Mouse (Mus musculus) G1E (cell line): ENCODE data around the gene Rpusd2. TPM values are rescaled to one million over a fixed set of nuclear protein-coding genes. Genes with fewer than 3 reads are reported as not detected.
A peak's percentile ranks its signal among the peaks of the same experiment; 100 is the strongest.

Experiments
- ATAC-seq: 2 replicates; pipeline ENCODE4 v1.8.0; 2016; ENCODE audit warnings: mild to moderate bottlenecking; ENCODE audit not compliant: insufficient number of reproducible peaks, poor library complexity, low FRiP score, severe bottlenecking; ENCODE audit errors: extremely low read depth
- DNase-seq: peaks from one replicate; pipeline ENCODE4 v3.0.0; 2012; ENCODE audit warnings: low spot score
- H3K27me3 ChIP-seq: 2 replicates; pipeline ENCODE4 v1.6.1; 2012; ENCODE audit warnings: mild to moderate bottlenecking, low read length, inconsistent platforms; ENCODE audit not compliant: insufficient read depth
- H3K36me3 ChIP-seq: replicated peaks from 2 replicates; pipeline ENCODE3; 2012; ENCODE audit warnings: mild to moderate bottlenecking, inconsistent platforms
- H3K4me1 ChIP-seq: 2 replicates; pipeline ENCODE4 v1.6.1; 2012; ENCODE audit warnings: low read depth, low read length, inconsistent platforms, mixed read lengths; ENCODE audit not compliant: insufficient read depth
- H3K4me3 ChIP-seq: 2 replicates; pipeline ENCODE4 v1.5.1; 2012; ENCODE audit warnings: low read depth, mild to moderate bottlenecking, inconsistent platforms, low read length, moderate library complexity, mixed read lengths
- H3K9me3 ChIP-seq: replicated peaks from 2 replicates; pipeline ENCODE4 v1.6.1; 2012; ENCODE audit warnings: inconsistent platforms
- CTCF ChIP-seq: IDR thresholded peaks from 2 replicates; pipeline ENCODE4 v1.5.1; 2012; ENCODE audit warnings: low read depth, low read length, inconsistent platforms, mixed read lengths
- GATA1 ChIP-seq: IDR thresholded peaks from 2 replicates; pipeline ENCODE4 v1.6.1; 2012; ENCODE audit warnings: borderline replicate concordance, low read length, inconsistent platforms, mixed read lengths
- GATA2 ChIP-seq: IDR thresholded peaks from 2 replicates; pipeline ENCODE4 v1.6.1; 2012; ENCODE audit warnings: low read depth, low read length, inconsistent platforms, borderline replicate concordance
- POLR2AphosphoS5 ChIP-seq: IDR thresholded peaks from 2 replicates; pipeline ENCODE4 v1.6.1; 2012; ENCODE audit warnings: low read depth, low read length, inconsistent platforms; ENCODE audit not compliant: insufficient replicate concordance
- TAL1 ChIP-seq: conservative IDR thresholded peaks from 2 replicates; pipeline ENCODE4 v1.6.1; 2012; ENCODE audit warnings: low read depth, low read length, inconsistent platforms, mixed read lengths
- polyA plus RNA-seq: library from polyadenylated mRNA; stranded (reverse); fragments of >175 nt; gene quantifications from 2 replicates; pipeline ENCODE4 v1.2.3, GENCODE M21; 2012
- total RNA-seq, 2 experiments: library from RNA; stranded (forward) in 1 of 2; stranded (reverse) in 1 of 2; fragments of 200-1000 nt in 1 of 2; fragments of >200 nt in 1 of 2; fragmentation: Nextera tagmentation in 1 of 2; gene quantifications; 2 replicates each; pipeline ENCODE4 v1.2.3; 2014 to 2017

Gene Rpusd2
- total and polyA plus RNA-seq, 3 experiments = 7.6 to 24.8 (median 18.5) TPM

GRCm38 (mm10) chr2:119047849-119048248 lies 13.3 kb downstream of the Rpusd2 start:
- no peak for DNase-seq
- peaks cover 31% of the 10 kb centered on the region for H3K36me3 ChIP-seq
- H3K9me3 ChIP-seq = no peaks in the 10 kb centered on the region
- peak; percentile 43; the same call in 1 of the 2 replicates for ATAC-seq
- no peaks in the 10 kb centered on the region for H3K27me3 ChIP-seq
- H3K4me3 ChIP-seq = peak overlapping the region; percentile 93
- peak; percentile 47; the same call in 1 of the 2 replicates for TF ChIP-seq TAL1
- no peak for TF ChIP-seq GATA1
- no peak for TF ChIP-seq GATA2
- peaks cover 35% of the 10 kb centered on the region for H3K4me1 ChIP-seq

- no peak overlapping the region for H3K4me3 ChIP-seq
- H3K4me1 ChIP-seq = peaks cover 33% of the 10 kb centered on the region
- H3K9me3 ChIP-seq = no peaks in the 10 kb centered on the region
- ATAC-seq = no peak
- DNase-seq = no peak
- no peak for TF ChIP-seq POLR2AphosphoS5
- no peak for TF ChIP-seq GATA1
- no peak for TF ChIP-seq TAL1
- TF ChIP-seq CTCF = no peak
- no peak for TF ChIP-seq GATA2
- H3K27me3 ChIP-seq = no peaks in the 10 kb centered on the region
- H3K36me3 ChIP-seq = peaks cover 29% of the 10 kb centered on the region
Observed at GRCm38 (mm10) chr2:119050132-119050650, 15.6 kb downstream of the Rpusd2 start.

GRCm38 (mm10) chr2:119060139-119060538 lies 25.5 kb downstream of the Rpusd2 start:
- Histone ChIP-seq H3K36me3 (peaks cover 69% of the 10 kb centered on the region), H3K27me3 (no peaks in the 10 kb centered on the region), H3K4me1 (peaks cover 2% of the 10 kb centered on the region; the same call in 1 of the 2 replicates), H3K9me3 (no peaks in the 10 kb centered on the region), H3K4me3 (no peak overlapping the region)
- ATAC-seq (no peak), DNase-seq (no peak)
- TF ChIP-seq GATA2 = no peak
- TF ChIP-seq POLR2AphosphoS5 = no peak
- no peak for TF ChIP-seq GATA1
- TF ChIP-seq TAL1 = no peak
- TF ChIP-seq CTCF = no peak

GRCm38 (mm10) chr2:119072397-119072796 lies 37.8 kb downstream of the Rpusd2 start:
- TF ChIP-seq CTCF = no peak
- no peak for TF ChIP-seq TAL1
- no peak for TF ChIP-seq GATA2
- TF ChIP-seq POLR2AphosphoS5 = no peak
- no peak for TF ChIP-seq GATA1
- DNase-seq = no peak
- no peaks in the 10 kb centered on the region for H3K27me3 ChIP-seq

GRCm38 (mm10) chr2:119086156-119086555 lies 51.6 kb downstream of the Rpusd2 start:
- no peaks in the 10 kb centered on the region for H3K9me3 ChIP-seq
- ATAC-seq (no peak), DNase-seq (no peak)
- H3K36me3 ChIP-seq = peaks cover 81% of the 10 kb centered on the region
- no peak overlapping the region for H3K4me3 ChIP-seq
- no peaks in the 10 kb centered on the region for H3K27me3 ChIP-seq
- TF ChIP-seq GATA1 (no peak), CTCF (no peak), GATA2 (no peak)
- H3K4me1 ChIP-seq = no peaks in the 10 kb centered on the region

More at GRCm38 (mm10) chr2:119072397-119072796, 37.8 kb downstream of the Rpusd2 start:
- H3K36me3 ChIP-seq = peaks cover 89% of the 10 kb centered on the region
- no peaks in the 10 kb centered on the region for H3K9me3 ChIP-seq
- no peak for ATAC-seq
- H3K4me1 ChIP-seq = no peaks in the 10 kb centered on the region
- H3K4me3 ChIP-seq = no peak overlapping the region

Other genes with a start within 250 kb of the Rpusd2 start
- gene Knstrn, start 220.8 kb upstream of the Rpusd2 start, total RNA-seq (2014; fragmentation: Nextera tagmentation) = 40.6 and 65.7 TPM in 2 replicates
- 78.0 and 98.1 TPM in 2 replicates for gene Knstrn, start 220.8 kb upstream of the Rpusd2 start, total RNA-seq (2017)
- gene Knstrn, start 220.8 kb upstream of the Rpusd2 start, polyA plus RNA-seq = 86.4 and 137 TPM in 2 replicates
- 13.4 and 18.5 TPM in 2 replicates for gene Ivd, start 172.8 kb upstream of the Rpusd2 start, total RNA-seq (2014; fragmentation: Nextera tagmentation)
- 22.2 and 25.4 TPM in 2 replicates for gene Ivd, start 172.8 kb upstream of the Rpusd2 start, total RNA-seq (2017)
- 11.4 and 11.5 TPM in 2 replicates for gene Ivd, start 172.8 kb upstream of the Rpusd2 start, polyA plus RNA-seq
- 38.2 and 53.9 TPM in 2 replicates for gene Bahd1, start 134.4 kb upstream of the Rpusd2 start, total RNA-seq (2014; fragmentation: Nextera tagmentation)
- 11.0 and 12.5 TPM in 2 replicates for gene Bahd1, start 134.4 kb upstream of the Rpusd2 start, total RNA-seq (2017)
- gene Bahd1, start 134.4 kb upstream of the Rpusd2 start, polyA plus RNA-seq = 135 and 153 TPM in 2 replicates
- 2.5 and 4.3 TPM in 2 replicates for gene Chst14, start 108.3 kb upstream of the Rpusd2 start, total RNA-seq (2014; fragmentation: Nextera tagmentation)
- gene Chst14, start 108.3 kb upstream of the Rpusd2 start, total RNA-seq (2017) = 1.2 and 1.3 TPM in 2 replicates
- gene Chst14, start 108.3 kb upstream of the Rpusd2 start, polyA plus RNA-seq = 4.9 and 7.0 TPM in 2 replicates
- 18.5 and 27.3 TPM in 2 replicates for gene Ccdc32, start 5.4 kb upstream of the Rpusd2 start, total RNA-seq (2014; fragmentation: Nextera tagmentation)
- gene Ccdc32, start 5.4 kb upstream of the Rpusd2 start, total RNA-seq (2017) = 28.1 and 33.0 TPM in 2 replicates
- gene Ccdc32, start 5.4 kb upstream of the Rpusd2 start, polyA plus RNA-seq = 13.7 and 20.1 TPM in 2 replicates
- 174 and 183 TPM in 2 replicates for gene Knl1, start 12.3 kb downstream of the Rpusd2 start, total RNA-seq (2014; fragmentation: Nextera tagmentation)
- 75.2 and 85.0 TPM in 2 replicates for gene Knl1, start 12.3 kb downstream of the Rpusd2 start, total RNA-seq (2017)
- gene Knl1, start 12.3 kb downstream of the Rpusd2 start, polyA plus RNA-seq = 13.6 and 14.1 TPM in 2 replicates
- 37.2 and 55.1 TPM in 2 replicates for gene Rad51, start 78.0 kb downstream of the Rpusd2 start, total RNA-seq (2014; fragmentation: Nextera tagmentation)
- gene Rad51, start 78.0 kb downstream of the Rpusd2 start, total RNA-seq (2017) = 27.9 and 40.0 TPM in 2 replicates
- gene Rad51, start 78.0 kb downstream of the Rpusd2 start, polyA plus RNA-seq = 28.8 and 40.3 TPM in 2 replicates
- 69.1 and 77.4 TPM in 2 replicates for gene Rmdn3, start 122.2 kb downstream of the Rpusd2 start, total RNA-seq (2014; fragmentation: Nextera tagmentation)
- gene Rmdn3, start 122.2 kb downstream of the Rpusd2 start, total RNA-seq (2017) = 95.9 and 104 TPM in 2 replicates
- 53.7 and 54.9 TPM in 2 replicates for gene Rmdn3, start 122.2 kb downstream of the Rpusd2 start, polyA plus RNA-seq
- gene Gchfr, start 133.0 kb downstream of the Rpusd2 start, total RNA-seq (2014; fragmentation: Nextera tagmentation) = 1.3 TPM in 1 of 2 replicates, not detected in the other
- 6.7 and 9.8 TPM in 2 replicates for gene Gchfr, start 133.0 kb downstream of the Rpusd2 start, total RNA-seq (2017)
- gene Gchfr, start 133.0 kb downstream of the Rpusd2 start, polyA plus RNA-seq = 40.2 and 43.5 TPM in 2 replicates
- not detected in 2 replicates for gene Gm14137, start 139.7 kb downstream of the Rpusd2 start, total RNA-seq (2014; fragmentation: Nextera tagmentation)
- gene Gm14137, start 139.7 kb downstream of the Rpusd2 start, total RNA-seq (2017) = 0.06 and 0.16 TPM in 2 replicates
- gene Gm14137, start 139.7 kb downstream of the Rpusd2 start, polyA plus RNA-seq = 0.02 TPM in 1 of 2 replicates, not detected in the other
- gene Zfyve19, start 173.8 kb downstream of the Rpusd2 start, total RNA-seq (2014; fragmentation: Nextera tagmentation) = 18.4 and 23.4 TPM in 2 replicates
- 26.8 and 28.9 TPM in 2 replicates for gene Zfyve19, start 173.8 kb downstream of the Rpusd2 start, total RNA-seq (2017)
- 18.8 and 22.7 TPM in 2 replicates for gene Zfyve19, start 173.8 kb downstream of the Rpusd2 start, polyA plus RNA-seq
- gene Dnajc17, start 174.0 kb downstream of the Rpusd2 start, total RNA-seq (2014; fragmentation: Nextera tagmentation) = 17.0 and 41.4 TPM in 2 replicates
- gene Dnajc17, start 174.0 kb downstream of the Rpusd2 start, total RNA-seq (2017) = 16.9 and 24.9 TPM in 2 replicates
- gene Dnajc17, start 174.0 kb downstream of the Rpusd2 start, polyA plus RNA-seq = 32.5 TPM in 2 replicates
- gene Ppp1r14d, start 195.1 kb downstream of the Rpusd2 start, total RNA-seq (2014; fragmentation: Nextera tagmentation) = not detected in 2 replicates
- not detected in 2 replicates for gene Ppp1r14d, start 195.1 kb downstream of the Rpusd2 start, total RNA-seq (2017)
- not detected in 2 replicates for gene Ppp1r14d, start 195.1 kb downstream of the Rpusd2 start, polyA plus RNA-seq
- gene Spint1, start 202.6 kb downstream of the Rpusd2 start, total RNA-seq (2014; fragmentation: Nextera tagmentation) = not detected in 2 replicates
- 0.55 TPM in 1 of 2 replicates, not detected in the other for gene Spint1, start 202.6 kb downstream of the Rpusd2 start, total RNA-seq (2017)
- gene Spint1, start 202.6 kb downstream of the Rpusd2 start, polyA plus RNA-seq = not detected in 2 replicates
- not detected in 2 replicates for gene Rhov, start 236.5 kb downstream of the Rpusd2 start, total RNA-seq (2014; fragmentation: Nextera tagmentation)
- 0.11 TPM in 1 of 2 replicates, not detected in the other for gene Rhov, start 236.5 kb downstream of the Rpusd2 start, total RNA-seq (2017)
- gene Rhov, start 236.5 kb downstream of the Rpusd2 start, polyA plus RNA-seq = not detected in 2 replicates